ENCODE assay signal across 11 mouse cellular contexts in the genomic region with DNA sequence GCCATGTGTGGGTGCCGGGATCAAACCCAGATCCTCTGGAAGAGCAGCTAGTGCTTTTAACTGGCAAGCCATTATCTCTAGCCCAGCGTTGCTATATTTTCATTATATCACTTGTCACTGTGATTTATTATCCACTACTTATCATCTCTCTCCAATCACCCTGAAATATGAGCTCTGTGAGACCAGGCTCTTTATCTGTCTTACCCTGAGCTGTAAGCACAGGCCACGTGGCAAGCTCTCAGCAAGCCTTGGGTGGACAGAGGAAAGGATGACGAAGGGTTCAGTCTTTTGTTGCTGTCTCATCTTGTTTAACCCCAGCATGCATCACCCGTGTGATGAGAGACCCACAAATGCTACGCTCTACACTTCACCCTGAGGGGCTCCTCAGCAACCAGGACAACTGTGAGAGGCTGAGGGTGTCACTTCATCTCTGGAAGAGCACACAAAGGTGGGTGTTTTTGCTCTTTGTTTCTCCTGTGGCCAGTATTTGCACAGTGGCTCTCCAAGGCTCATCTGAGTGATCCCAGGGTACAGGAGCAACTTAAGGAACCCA.
DNase-seq lines count a peak whose midpoint lies in the region; ATAC-seq and TF ChIP-seq lines count a peak whose summit lies in the region.
"Had no signal": no experiment of that assay in that cellular context is flagged by ENCODE, and none has a peak within 500 bp of the region (broad histone marks: within the 10 kb centered on the region; RNA-seq: fewer than 3 reads in every experiment).

No protein-coding gene starts in this region.

- H3K4me1 ChIP-seq in heart, embryonic 13.5 days, result peaks cover 80% of the 10 kb centered on the region
- H3K4me1 ChIP-seq in neural tube, embryonic 11.5 days (ENCODE audit: control insufficient read depth, insufficient read depth, low read length), result peaks cover 8% of the 10 kb centered on the region; the same call in 1 of the 2 replicates
- H3K4me1 ChIP-seq in hindbrain, embryonic 15.5 days (replicated peaks), result peaks cover 11% of the 10 kb centered on the region

- no peak for TF ChIP-seq CTCF in gastrocnemius, adult 2 months (IDR thresholded peaks at IDR 0.05)

- H3K9me3 ChIP-seq in heart, embryonic 13.5 days, result no peaks in the 10 kb centered on the region
- no peaks in the 10 kb centered on the region for H3K9me3 ChIP-seq in neural tube, embryonic 11.5 days (ENCODE audit: control insufficient read depth, low read length)
- no peaks in the 10 kb centered on the region for H3K9me3 ChIP-seq in hindbrain, embryonic 15.5 days

- no peaks in the 10 kb centered on the region for H3K36me3 ChIP-seq in heart, embryonic 13.5 days
- no peaks in the 10 kb centered on the region for H3K36me3 ChIP-seq in neural tube, embryonic 11.5 days (ENCODE audit: control insufficient read depth, insufficient read depth, low read length)
- no peaks in the 10 kb centered on the region for H3K36me3 ChIP-seq in hindbrain, embryonic 15.5 days

- peak overlapping the region; percentile 29 for H3K4me2 ChIP-seq in heart, embryonic 13.5 days
- no peak overlapping the region for H3K4me2 ChIP-seq in neural tube, embryonic 11.5 days (ENCODE audit: low read depth)
- H3K4me2 ChIP-seq in hindbrain, embryonic 15.5 days, result no peak overlapping the region
- H3K4me2 ChIP-seq: lung, embryonic 14.5 days had no signal

- H3K9ac ChIP-seq in heart, embryonic 13.5 days, result 0 out of 2 replicates have a peak overlapping the region, but pooled peaks have one; percentile 45
- no peak overlapping the region for H3K9ac ChIP-seq in neural tube, embryonic 11.5 days (ENCODE audit: low read length)
- H3K9ac ChIP-seq in hindbrain, embryonic 15.5 days, result no peak overlapping the region
- H3K9ac ChIP-seq: lung, embryonic 14.5 days had no signal

- intact Hi-C loops in heart, postnatal 36 days (cut with DNase I), result no loop called here
- intact Hi-C loops in gastrocnemius, adult 2 months (cut with DNase I), result no loop called here

- no peak for DNase-seq in heart, postnatal 36 days
- DNase-seq in neural tube, embryonic 11.5 days (ENCODE audit: low spot score), result no peak
- DNase-seq in neural tube, embryonic 10.5 days (ENCODE audit: extremely low spot score, low spot score), result no peak
- DNase-seq in gastrocnemius, adult 2 months, result no peak
- DNase-seq in ovary, postnatal 36 days (ENCODE audit: low spot score), result no peak
- DNase-seq: gastrocnemius, postnatal 36 days; kidney, postnatal 14 days; lung, embryonic 14.5 days; thymus, adult 18-20 months had no signal

- H3K27me3 ChIP-seq in heart, embryonic 13.5 days (replicated peaks), result peaks cover 14% of the 10 kb centered on the region
- H3K27me3 ChIP-seq in neural tube, embryonic 11.5 days (ENCODE audit: control insufficient read depth, insufficient read depth, low read length), result no peaks in the 10 kb centered on the region
- H3K27me3 ChIP-seq in hindbrain, embryonic 15.5 days, result no peaks in the 10 kb centered on the region

- H3K4me3 ChIP-seq in heart, embryonic 13.5 days, result no peak overlapping the region
- no peak overlapping the region for H3K4me3 ChIP-seq in neural tube, embryonic 11.5 days (ENCODE audit: low read depth, low read length)
- no peak overlapping the region for H3K4me3 ChIP-seq in hindbrain, embryonic 15.5 days
- H3K4me3 ChIP-seq in gastrocnemius, adult 2 months, result no peak overlapping the region

- no peak for ATAC-seq in heart, embryonic 13.5 days (ENCODE audit: extremely low read depth, insufficient number of reproducible peaks, low FRiP score, low TSS enrichment)
- ATAC-seq in neural tube, embryonic 11.5 days (ENCODE audit: insufficient read depth, low FRiP score, low TSS enrichment), result peak; percentile 38; the same call in 1 of the 2 replicates
- ATAC-seq in hindbrain, embryonic 15.5 days (ENCODE audit: low FRiP score, low read depth), result peak; percentile 65

- WGBS in heart, embryonic 13.5 days, result 21% methylated on average over 6 of the region's 6 CpGs
- 60% methylated on average over 6 of the region's 6 CpGs for WGBS in neural tube, embryonic 11.5 days
- whole genome bisulfite sequencing in hindbrain, embryonic 15.5 days, result 41% methylated on average over 6 of the region's 6 CpGs

- H3K27ac ChIP-seq in heart, embryonic 13.5 days (replicated peaks), result peak overlapping the region; percentile 74
- no peak overlapping the region for H3K27ac ChIP-seq in neural tube, embryonic 11.5 days (ENCODE audit: low read depth, low read length)
- H3K27ac ChIP-seq in hindbrain, embryonic 15.5 days (replicated peaks), result 0 out of 2 replicates have a peak overlapping the region, but pooled peaks have one; percentile 10
- no peak overlapping the region for H3K27ac ChIP-seq in gastrocnemius, adult 2 months

Comparison
In these comparisons a context has a peak if more than half of its experiments do, and no peak if none do; other contexts are left out.
1. H3K27ac ChIP-seq: peak in heart, embryonic 13.5 days (single experiment) and hindbrain, embryonic 15.5 days (single experiment); none in neural tube, embryonic 11.5 days (single experiment) and gastrocnemius, adult 2 months (single experiment).